Mouse (Mus musculus) brain, embryonic 14.5 days (tissue): ENCODE results near the gene Knstrn.

Experiments used
- CTCF ChIP-seq: fragments of 200-500 bp; IDR thresholded peaks from 2 replicates; pipeline ENCODE4 v1.5.1; 2012; ENCODE audit warnings: inconsistent platforms, mild to moderate bottlenecking, moderate library complexity, borderline replicate concordance; ENCODE audit not compliant: insufficient read depth, insufficient read length; ENCODE audit errors: extremely low read depth
- POLR2A ChIP-seq: fragments of 200-500 bp; IDR thresholded peaks from 2 replicates; pipeline ENCODE4 v1.6.1; 2012; ENCODE audit warnings: mild to moderate bottlenecking, inconsistent platforms, borderline replicate concordance; ENCODE audit not compliant: poor library complexity, insufficient read depth, insufficient read length, severe bottlenecking; ENCODE audit errors: extremely low read depth

DNA sequence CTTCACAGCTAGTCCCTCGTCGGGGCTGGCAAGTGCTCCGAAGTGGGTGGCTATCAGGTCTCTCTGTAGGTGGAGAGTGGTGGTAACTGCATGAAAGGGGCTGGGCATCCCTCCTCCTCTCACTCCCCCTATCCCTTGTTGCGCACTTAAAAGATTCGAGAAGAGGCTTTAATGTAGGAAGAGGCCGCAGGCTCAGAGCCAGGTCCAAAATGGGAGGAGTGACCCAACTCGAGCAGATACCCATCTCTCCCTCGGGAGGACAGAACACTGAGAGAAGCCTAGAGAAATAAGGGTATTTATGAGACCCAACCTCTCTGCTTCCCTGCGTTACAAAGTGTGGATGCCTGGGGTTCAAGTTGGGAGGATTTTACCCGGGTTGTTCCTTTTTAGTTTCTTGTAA, 34.7 kb upstream of the Knstrn start:
- TF ChIP-seq POLR2A (no peak), CTCF (no peak)
